Mouse (Mus musculus): ENCODE data around the gene Piwil4. TPM values are rescaled to one million over a fixed set of nuclear protein-coding genes. Genes with fewer than 3 reads are reported as not detected.
"Not testable (repeated sequence)": the region's sequence is repeated elsewhere in the genome, so short reads cannot be mapped to it uniquely, and the experiment has no call there.

Piwil4 gene
- polyA plus RNA-seq, 1 experiment from 2014 or later: 0.06 TPM

- Histone ChIP-seq H3K4me3 (ENCODE audit: inconsistent target) (no peak overlapping the region), H3K79me2 (ENCODE audit: inconsistent target) (no peaks in the 10 kb centered on the region)
- WGBS (ENCODE audit: missing documents): 86% methylated on average over 13 of the region's 13 CpGs
Measured at GRCm38 (mm10) chr9:14705321-14706162, 35.0 kb downstream of the Piwil4 start.

GRCm38 (mm10) chr9:14700795-14701194 lies 39.7 kb downstream of the Piwil4 start:
- H3K27ac ChIP-seq; H3K79me2 ChIP-seq (ENCODE audit: inconsistent target); H3K36me3 ChIP-seq (ENCODE audit: inconsistent target); H3K4me3 ChIP-seq (ENCODE audit: inconsistent target): not testable (repeated sequence)
- WGBS (ENCODE audit: missing documents): 100% methylated on average over 1 of the region's 1 CpGs

More at GRCm38 (mm10) chr9:14705321-14706162, 35.0 kb downstream of the Piwil4 start:
- no peaks in the 10 kb centered on the region for H3K36me3 ChIP-seq (ENCODE audit: inconsistent target)
- no peak overlapping the region for H3K27ac ChIP-seq

GRCm38 (mm10) chr9:14699288-14699640 lies 41.3 kb downstream of the Piwil4 start:
- WGBS (ENCODE audit: missing documents): 38% methylated on average over 6 of the region's 7 CpGs

GRCm38 (mm10) chr9:14698582-14699287 lies 41.8 kb downstream of the Piwil4 start:
- Histone ChIP-seq H3K79me2 (ENCODE audit: inconsistent target) (no peaks in the 10 kb centered on the region), H3K36me3 (ENCODE audit: inconsistent target) (no peaks in the 10 kb centered on the region), H3K4me3 (ENCODE audit: inconsistent target) (no peak overlapping the region), H3K27ac (no peak overlapping the region)
- WGBS (ENCODE audit: missing documents): 54% methylated on average over 9 of the region's 12 CpGs

More at GRCm38 (mm10) chr9:14699288-14699640, 41.3 kb downstream of the Piwil4 start:
- Histone ChIP-seq H3K4me3 (ENCODE audit: inconsistent target) (no peak overlapping the region), H3K79me2 (ENCODE audit: inconsistent target) (no peaks in the 10 kb centered on the region), H3K27ac (no peak overlapping the region), H3K36me3 (ENCODE audit: inconsistent target) (no peaks in the 10 kb centered on the region)

GRCm38 (mm10) chr9:14697903-14698302 lies 42.6 kb downstream of the Piwil4 start:
- 38% methylated on average over 4 of the region's 4 CpGs for WGBS (ENCODE audit: missing documents)

GRCm38 (mm10) chr9:14689376-14690108 lies 51.0 kb downstream of the Piwil4 start:
- no peaks in the 10 kb centered on the region for H3K79me2 ChIP-seq (ENCODE audit: inconsistent target)
- WGBS (ENCODE audit: missing documents): 73% methylated on average over 12 of the region's 12 CpGs

More at GRCm38 (mm10) chr9:14697903-14698302, 42.6 kb downstream of the Piwil4 start:
- Histone ChIP-seq H3K36me3 (ENCODE audit: inconsistent target) (no peaks in the 10 kb centered on the region), H3K4me3 (ENCODE audit: inconsistent target) (no peak overlapping the region), H3K27ac (no peak overlapping the region), H3K79me2 (ENCODE audit: inconsistent target) (no peaks in the 10 kb centered on the region)

GRCm38 (mm10) chr9:14684363-14684762 lies 56.2 kb downstream of the Piwil4 start:
- WGBS (ENCODE audit: missing documents): 71% methylated on average over 3 of the region's 4 CpGs
- Histone ChIP-seq H3K36me3 (ENCODE audit: inconsistent target) (no peaks in the 10 kb centered on the region), H3K4me3 (ENCODE audit: inconsistent target) (no peak overlapping the region), H3K79me2 (ENCODE audit: inconsistent target) (no peaks in the 10 kb centered on the region), H3K27ac (no peak overlapping the region)

More at GRCm38 (mm10) chr9:14689376-14690108, 51.0 kb downstream of the Piwil4 start:
- Histone ChIP-seq H3K27ac (no peak overlapping the region), H3K4me3 (ENCODE audit: inconsistent target) (no peak overlapping the region), H3K36me3 (ENCODE audit: inconsistent target) (no peaks in the 10 kb centered on the region)

- no peaks in the 10 kb centered on the region for H3K36me3 ChIP-seq (ENCODE audit: inconsistent target)
- H3K79me2 ChIP-seq (ENCODE audit: inconsistent target): no peaks in the 10 kb centered on the region
- H3K27ac ChIP-seq: no peak overlapping the region
- H3K4me3 ChIP-seq (ENCODE audit: inconsistent target): no peak overlapping the region
Measured at GRCm38 (mm10) chr9:14682741-14683140, 57.8 kb downstream of the Piwil4 start.

- 63% methylated on average over 2 of the region's 2 CpGs for WGBS (ENCODE audit: missing documents)
- H3K27ac ChIP-seq: no peak overlapping the region
- no peaks in the 10 kb centered on the region for H3K79me2 ChIP-seq (ENCODE audit: inconsistent target)
- H3K4me3 ChIP-seq (ENCODE audit: inconsistent target): no peak overlapping the region
- no peaks in the 10 kb centered on the region for H3K36me3 ChIP-seq (ENCODE audit: inconsistent target)
Measured at GRCm38 (mm10) chr9:14680584-14680983, 59.9 kb downstream of the Piwil4 start.

- no peaks in the 10 kb centered on the region for H3K79me2 ChIP-seq (ENCODE audit: inconsistent target)
- no peaks in the 10 kb centered on the region for H3K36me3 ChIP-seq (ENCODE audit: inconsistent target)
- no peak overlapping the region for H3K27ac ChIP-seq
- H3K4me3 ChIP-seq (ENCODE audit: inconsistent target): no peak overlapping the region
- WGBS (ENCODE audit: missing documents): 73% methylated on average over 9 of the region's 9 CpGs
Measured at GRCm38 (mm10) chr9:14675707-14676691, 64.5 kb downstream of the Piwil4 start.

GRCm38 (mm10) chr9:14674506-14674905 lies 66.0 kb downstream of the Piwil4 start:
- Histone ChIP-seq H3K27ac (no peak overlapping the region), H3K4me3 (ENCODE audit: inconsistent target) (no peak overlapping the region), H3K79me2 (ENCODE audit: inconsistent target) (no peaks in the 10 kb centered on the region), H3K36me3 (ENCODE audit: inconsistent target) (no peaks in the 10 kb centered on the region)
- WGBS (ENCODE audit: missing documents): 87% methylated on average over 8 of the region's 8 CpGs

GRCm38 (mm10) chr9:14673109-14673508 lies 67.4 kb downstream of the Piwil4 start:
- no peak overlapping the region for H3K27ac ChIP-seq

GRCm38 (mm10) chr9:14671965-14672364 lies 68.6 kb downstream of the Piwil4 start:
- not testable (repeated sequence) for H3K4me3 ChIP-seq (ENCODE audit: inconsistent target); H3K79me2 ChIP-seq (ENCODE audit: inconsistent target); H3K27ac ChIP-seq; H3K36me3 ChIP-seq (ENCODE audit: inconsistent target)
- WGBS (ENCODE audit: missing documents): 68% methylated on average over 5 of the region's 5 CpGs

More at GRCm38 (mm10) chr9:14673109-14673508, 67.4 kb downstream of the Piwil4 start:
- no peak overlapping the region for H3K4me3 ChIP-seq (ENCODE audit: inconsistent target)
- 90% methylated on average over 4 of the region's 4 CpGs for WGBS (ENCODE audit: missing documents)
- no peaks in the 10 kb centered on the region for H3K36me3 ChIP-seq (ENCODE audit: inconsistent target)
- no peaks in the 10 kb centered on the region for H3K79me2 ChIP-seq (ENCODE audit: inconsistent target)

- WGBS (ENCODE audit: missing documents): 80% methylated on average over 3 of the region's 3 CpGs
- H3K79me2 ChIP-seq (ENCODE audit: inconsistent target): no peaks in the 10 kb centered on the region
- no peak overlapping the region for H3K27ac ChIP-seq
- no peaks in the 10 kb centered on the region for H3K36me3 ChIP-seq (ENCODE audit: inconsistent target)
- no peak overlapping the region for H3K4me3 ChIP-seq (ENCODE audit: inconsistent target)
Measured at GRCm38 (mm10) chr9:14668382-14668781, 72.2 kb downstream of the Piwil4 start.
